Mouse (Mus musculus) hindbrain, embryonic 12.5 days (tissue): ENCODE data around the gene Txnrd2. TPM values are rescaled to one million over a fixed set of nuclear protein-coding genes. Genes with fewer than 3 reads are reported as not detected.

ENCODE experiments used
- ATAC-seq: fragments of 200-750 bp; cut with Nextera tagmentation; 2 replicates; pipeline ENCODE4 v1.8.0; 2017; ENCODE audit warnings: moderate TSS enrichment; ENCODE audit not compliant: low FRiP score
- H3K27ac ChIP-seq: fragments of 300-500 bp; sonication (generic); 2 replicates; pipeline ENCODE4 v1.5.1; 2016; ENCODE audit warnings: mild to moderate bottlenecking
- H3K27me3 ChIP-seq: fragments of 300-500 bp; sonication (generic); 2 replicates; pipeline ENCODE4 v1.6.1; 2016; ENCODE audit warnings: mild to moderate bottlenecking
- H3K36me3 ChIP-seq: fragments of 300-500 bp; sonication (generic); 2 replicates; pipeline ENCODE4 v1.6.1; 2016; ENCODE audit warnings: mild to moderate bottlenecking
- H3K4me1 ChIP-seq: fragments of 300-500 bp; sonication (generic); 2 replicates; pipeline ENCODE4 v1.6.1; 2016
- H3K4me2 ChIP-seq: fragments of 300-500 bp; sonication (generic); replicated peaks from 2 replicates; pipeline ENCODE4 v1.6.1; 2016; ENCODE audit warnings: mild to moderate bottlenecking
- H3K4me3 ChIP-seq: fragments of 300-500 bp; sonication (generic); 2 replicates; pipeline ENCODE4 v1.5.1; 2016; ENCODE audit warnings: mild to moderate bottlenecking
- H3K9ac ChIP-seq: fragments of 300-500 bp; sonication (generic); 2 replicates; pipeline ENCODE4 v1.6.1; 2016; ENCODE audit warnings: mild to moderate bottlenecking, moderate library complexity
- H3K9me3 ChIP-seq: fragments of 300-500 bp; sonication (generic); replicated peaks from 2 replicates; pipeline ENCODE4 v1.6.1; 2016; ENCODE audit warnings: mild to moderate bottlenecking
- WGBS: fragments of 180-500 bp; shearing (Covaris S2); methylation state at CpG from one replicate; pipeline ENCODE4 v1.1.7; 2016; 5-methylcytosine and 5-hydroxymethylcytosine counted together
- polyA plus RNA-seq: library from polyadenylated mRNA; unstranded; fragments of >200 nt; fragmentation: Nextera tagmentation; extraction: Ambion mirVana; gene quantifications from 2 replicates; pipeline ENCODE4 v1.2.1, GENCODE M21; 2016

The Txnrd2 gene
- polyA plus RNA-seq, 1 experiment from 2014 or later = 20.3 TPM

DNA sequence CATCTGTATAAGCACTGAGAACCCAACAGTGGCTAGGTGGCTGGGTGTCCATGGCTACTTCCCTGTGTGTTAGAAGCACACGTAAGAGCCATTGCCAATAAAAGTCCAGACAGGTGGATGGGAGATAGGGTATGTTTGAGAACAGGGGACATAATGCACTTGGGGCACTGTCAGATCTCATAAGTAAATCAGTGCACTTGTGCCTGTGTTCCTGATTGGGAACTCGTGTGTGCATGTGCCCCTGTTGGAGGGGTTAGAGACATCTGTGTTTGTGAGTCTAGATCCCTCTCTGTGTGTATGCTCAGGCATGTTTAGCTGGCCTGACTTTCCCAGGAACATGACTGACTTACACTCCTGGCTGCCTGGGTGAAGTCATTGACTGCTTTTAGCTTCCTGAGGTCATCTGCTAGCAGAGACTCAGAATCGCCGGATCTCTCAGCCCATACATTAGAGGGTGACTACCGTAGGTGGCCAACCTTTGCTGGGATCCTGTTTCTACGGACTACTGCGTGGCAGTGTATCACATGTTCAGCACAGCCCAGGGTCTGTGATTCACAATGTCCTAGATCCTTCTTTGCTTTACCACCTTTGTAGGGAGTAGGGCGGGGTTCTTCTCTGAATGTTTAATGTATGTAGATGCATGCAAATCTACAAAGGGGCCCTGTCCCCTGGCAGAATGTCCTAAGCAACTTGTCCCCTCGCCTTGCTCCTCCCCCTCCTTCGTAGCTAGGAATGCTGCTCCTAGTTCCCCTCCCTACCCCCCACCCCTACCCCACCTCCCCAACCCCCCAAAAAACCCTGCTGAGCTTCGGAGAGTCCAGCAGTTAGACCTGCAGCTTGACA lies 31.2 kb upstream of the Txnrd2 start:
- H3K27ac ChIP-seq = peak overlapping the region; percentile 92
- peaks cover 39% of the 10 kb centered on the region for H3K36me3 ChIP-seq
- no peaks in the 10 kb centered on the region for H3K27me3 ChIP-seq
- no peaks in the 10 kb centered on the region for H3K9me3 ChIP-seq
- H3K4me3 ChIP-seq = peak overlapping the region; percentile 11; the same call in 1 of the 2 replicates
- H3K4me2 ChIP-seq = peak overlapping the region; percentile 88
- peak; percentile 41 for ATAC-seq
- WGBS = 12% methylated on average over 11 of the region's 11 CpGs
- H3K4me1 ChIP-seq = peaks cover 68% of the 10 kb centered on the region
- peak overlapping the region; percentile 38 for H3K9ac ChIP-seq

DNA sequence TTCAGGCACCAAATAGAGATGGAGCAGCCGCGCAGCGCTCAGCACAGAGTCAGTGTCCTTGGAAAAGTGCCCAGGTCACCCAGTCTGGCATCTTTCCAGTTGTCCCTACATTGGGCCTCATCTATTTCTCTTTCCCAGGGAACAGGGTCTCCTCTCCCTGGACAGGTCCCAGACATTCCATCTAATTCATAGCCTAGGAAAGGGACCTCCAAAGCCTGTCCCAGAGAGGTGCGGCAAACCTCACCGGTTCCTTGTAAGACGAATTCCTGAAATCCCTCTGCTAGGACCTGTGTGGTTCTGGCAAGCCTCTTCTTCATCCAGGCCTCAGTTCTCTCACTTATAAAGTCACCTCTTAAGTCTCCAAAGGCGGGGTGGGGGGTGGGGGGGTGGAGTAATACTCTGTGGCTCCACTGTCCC lies 30.6 kb upstream of the Txnrd2 start:
- H3K9ac ChIP-seq = peak overlapping the region; percentile 35
- no peaks in the 10 kb centered on the region for H3K27me3 ChIP-seq
- H3K4me1 ChIP-seq = peaks cover 74% of the 10 kb centered on the region
- peaks cover 44% of the 10 kb centered on the region for H3K36me3 ChIP-seq
- no peak overlapping the region; the same call in 1 of the 2 replicates for H3K4me3 ChIP-seq
- peak overlapping the region; percentile 88 for H3K4me2 ChIP-seq
- no peak; the same call in 1 of the 2 replicates for ATAC-seq
- no peaks in the 10 kb centered on the region for H3K9me3 ChIP-seq
- WGBS = 19% methylated on average over 6 of the region's 7 CpGs
- peak overlapping the region; percentile 92 for H3K27ac ChIP-seq

DNA sequence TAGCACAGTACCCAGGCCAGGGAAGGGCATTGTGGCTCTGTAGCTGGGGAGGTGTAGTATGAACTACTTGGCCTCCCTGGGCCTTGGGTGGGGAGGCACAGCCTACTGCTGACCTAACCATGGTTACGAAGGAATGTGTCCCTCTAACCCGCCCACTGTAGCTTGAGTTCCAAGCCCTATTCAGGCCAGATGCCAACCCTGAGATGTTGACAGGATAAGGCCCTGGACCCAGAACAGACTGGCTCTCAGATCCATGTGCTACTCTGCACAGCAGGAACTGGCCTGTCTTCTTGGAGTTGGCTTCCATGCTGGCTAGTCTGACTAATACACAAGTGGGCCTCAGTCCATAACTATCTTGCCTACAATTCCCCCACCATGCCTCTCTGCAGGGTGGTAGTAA lies 30.0 kb upstream of the Txnrd2 start:
- H3K4me1 ChIP-seq = peaks cover 79% of the 10 kb centered on the region
- peaks cover 47% of the 10 kb centered on the region for H3K36me3 ChIP-seq
- no peaks in the 10 kb centered on the region for H3K27me3 ChIP-seq
- ATAC-seq = no peak
- no peaks in the 10 kb centered on the region for H3K9me3 ChIP-seq
- H3K27ac ChIP-seq = peak overlapping the region; percentile 92
- peak overlapping the region; percentile 88 for H3K4me2 ChIP-seq
- WGBS = 58% methylated on average over 2 of the region's 2 CpGs
- peak overlapping the region; percentile 35; the same call in 1 of the 2 replicates for H3K9ac ChIP-seq
- no peak overlapping the region; the same call in 1 of the 2 replicates for H3K4me3 ChIP-seq

DNA sequence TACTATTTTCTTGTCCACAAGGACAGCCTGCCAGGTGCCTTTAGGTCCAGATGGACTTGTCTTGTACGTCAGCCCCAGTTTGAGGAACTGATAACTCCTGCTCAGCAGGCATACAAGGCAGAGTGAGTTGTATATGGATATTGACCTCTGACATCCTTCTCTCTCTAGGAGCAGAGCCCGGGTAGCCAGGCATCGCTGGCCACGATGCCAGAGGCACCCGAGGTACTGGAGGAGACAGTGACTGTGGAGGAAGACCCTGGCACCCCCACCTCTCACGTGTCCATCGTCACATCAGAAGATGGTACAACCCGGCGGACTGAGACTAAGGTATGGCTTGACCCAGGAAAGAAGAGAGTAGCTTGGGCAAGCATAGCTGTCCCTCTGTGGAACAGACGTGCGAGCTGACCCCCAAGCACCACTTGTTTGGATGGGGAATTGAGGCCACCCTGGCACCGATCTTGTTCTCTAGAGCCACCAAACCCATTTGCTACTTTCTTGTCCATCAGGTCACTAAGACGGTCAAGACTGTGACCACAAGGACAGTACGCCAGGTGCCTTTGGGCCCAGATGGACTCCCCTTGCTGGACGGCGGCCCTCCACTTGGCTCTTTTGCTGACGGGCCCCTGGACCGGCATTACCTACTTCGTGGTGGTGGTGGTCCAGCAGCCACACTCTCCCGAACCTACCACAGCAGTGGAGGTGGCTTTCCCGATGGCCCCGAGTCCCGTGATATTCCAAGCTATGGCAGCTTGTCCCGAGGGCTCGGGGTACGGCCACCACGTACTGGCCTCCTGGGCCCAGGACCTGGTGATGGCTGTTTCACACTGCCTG lies 29.2 kb upstream of the Txnrd2 start:
- Histone ChIP-seq H3K4me2 (no peak overlapping the region), H3K9ac (no peak overlapping the region), H3K4me3 (no peak overlapping the region), H3K4me1 (peaks cover 84% of the 10 kb centered on the region), H3K9me3 (no peaks in the 10 kb centered on the region), H3K27ac (peak overlapping the region; percentile 92; the same call in 1 of the 2 replicates), H3K36me3 (peaks cover 55% of the 10 kb centered on the region), H3K27me3 (no peaks in the 10 kb centered on the region)
- 94% methylated on average over 27 of the region's 27 CpGs for WGBS
- ATAC-seq = no peak

- 61% methylated on average over 9 of the region's 9 CpGs for WGBS
- Histone ChIP-seq H3K4me3 (no peak overlapping the region), H3K27ac (peak overlapping the region; percentile 76), H3K27me3 (no peaks in the 10 kb centered on the region), H3K9ac (peak overlapping the region; percentile 18; the same call in 1 of the 2 replicates), H3K4me2 (peak overlapping the region; percentile 26), H3K9me3 (no peaks in the 10 kb centered on the region), H3K4me1 (peaks cover 61% of the 10 kb centered on the region), H3K36me3 (peaks cover 85% of the 10 kb centered on the region)
- ATAC-seq = no peak
These were observed 26.2 kb upstream of the Txnrd2 start for GRCm38 (mm10) chr16:18400028-18400427.

- peak overlapping the region; percentile 78 for H3K27ac ChIP-seq
- WGBS = 15% methylated on average over 7 of the region's 7 CpGs
- H3K4me3 ChIP-seq = no peak overlapping the region
- H3K27me3 ChIP-seq = no peaks in the 10 kb centered on the region
- peak overlapping the region; percentile 26 for H3K4me2 ChIP-seq
- no peaks in the 10 kb centered on the region for H3K9me3 ChIP-seq
- 0 out of 2 replicates have a peak overlapping the region, but pooled peaks have one; percentile 32 for H3K9ac ChIP-seq
- H3K4me1 ChIP-seq = peaks cover 57% of the 10 kb centered on the region
- peaks cover 91% of the 10 kb centered on the region for H3K36me3 ChIP-seq
- peak; percentile 87 for ATAC-seq
These were observed 25.5 kb upstream of the Txnrd2 start for GRCm38 (mm10) chr16:18400472-18401216.

DNA sequence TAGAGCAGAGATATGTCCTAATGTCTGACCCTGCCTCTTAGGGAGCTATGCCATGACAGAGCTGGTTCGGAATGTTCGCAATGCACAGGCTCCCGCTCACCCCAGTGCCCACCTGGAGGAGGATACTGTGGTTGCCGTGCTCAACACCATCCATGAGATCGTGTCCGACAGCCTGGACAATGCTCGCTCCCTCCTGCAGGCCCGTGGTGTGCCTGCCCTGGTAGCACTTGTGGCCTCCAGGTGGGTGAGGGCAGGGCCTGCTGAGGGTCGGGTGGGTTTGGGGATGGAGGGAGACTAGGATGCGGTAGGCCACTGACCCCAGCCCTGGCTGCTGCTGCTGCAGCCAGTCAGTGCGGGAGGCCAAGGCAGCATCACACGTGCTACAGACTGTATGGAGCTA lies 22.9 kb upstream of the Txnrd2 start:
- no peak for ATAC-seq
- 91% methylated on average over 12 of the region's 12 CpGs for WGBS
- Histone ChIP-seq H3K4me1 (peaks cover 48% of the 10 kb centered on the region), H3K9me3 (no peaks in the 10 kb centered on the region), H3K9ac (no peak overlapping the region), H3K27ac (no peak overlapping the region), H3K4me2 (no peak overlapping the region), H3K36me3 (peaks cover 88% of the 10 kb centered on the region), H3K27me3 (no peaks in the 10 kb centered on the region), H3K4me3 (no peak overlapping the region)

DNA sequence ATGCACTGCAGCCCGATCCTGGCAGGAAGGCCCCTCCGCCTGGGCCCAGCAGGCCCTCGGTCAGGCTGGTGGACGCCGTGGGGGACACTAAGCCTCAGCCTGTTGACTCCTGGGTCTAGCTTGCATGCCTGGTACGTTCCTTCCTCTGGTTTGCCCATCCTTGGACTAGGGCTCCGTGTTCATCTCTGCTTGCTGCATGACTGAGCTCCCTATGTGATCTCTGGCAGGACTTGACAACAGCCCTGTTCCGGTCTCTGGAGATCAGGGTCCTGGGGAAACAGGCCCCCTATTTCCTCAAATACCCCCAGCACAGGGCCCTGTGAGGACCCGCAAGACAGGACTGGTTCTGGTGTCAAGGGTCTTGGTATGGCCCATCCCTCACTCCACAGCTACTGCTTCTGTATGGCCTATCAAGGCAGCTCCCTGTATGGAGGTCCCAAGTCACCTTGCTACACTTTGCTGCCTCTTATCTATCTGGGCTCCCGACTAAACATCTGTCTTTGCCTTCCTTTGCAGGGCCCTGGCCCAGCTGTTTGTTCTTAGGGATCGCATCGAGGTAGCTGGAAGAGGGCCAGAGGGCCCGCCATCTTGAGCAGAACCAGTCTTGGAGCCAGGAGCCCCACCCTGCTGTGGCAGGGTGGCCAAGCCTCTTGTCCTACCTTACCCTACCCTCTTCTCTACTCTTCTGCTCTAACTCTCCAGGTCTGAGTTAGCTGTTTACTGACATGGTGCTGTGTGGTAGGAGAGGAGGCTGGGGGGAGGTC lies 20.9 kb upstream of the Txnrd2 start:
- H3K9ac ChIP-seq = no peak overlapping the region
- peaks cover 32% of the 10 kb centered on the region for H3K4me1 ChIP-seq
- no peaks in the 10 kb centered on the region for H3K9me3 ChIP-seq
- ATAC-seq = no peak
- no peak overlapping the region for H3K4me2 ChIP-seq
- H3K4me3 ChIP-seq = no peak overlapping the region
- peaks cover 77% of the 10 kb centered on the region for H3K36me3 ChIP-seq
- WGBS = 88% methylated on average over 13 of the region's 13 CpGs
- no peak overlapping the region for H3K27ac ChIP-seq
- no peaks in the 10 kb centered on the region for H3K27me3 ChIP-seq

GRCm38 (mm10) chr16:18405876-18406275 lies 20.3 kb upstream of the Txnrd2 start:
- Histone ChIP-seq H3K27ac (no peak overlapping the region), H3K36me3 (peaks cover 75% of the 10 kb centered on the region), H3K9ac (no peak overlapping the region), H3K9me3 (no peaks in the 10 kb centered on the region), H3K4me2 (no peak overlapping the region), H3K27me3 (no peaks in the 10 kb centered on the region), H3K4me3 (no peak overlapping the region), H3K4me1 (peaks cover 32% of the 10 kb centered on the region)
- ATAC-seq = no peak
- WGBS = 73% methylated on average over 2 of the region's 2 CpGs

- H3K4me2 ChIP-seq = no peak overlapping the region
- peak; percentile 36; the same call in 1 of the 2 replicates for ATAC-seq
- no peaks in the 10 kb centered on the region for H3K9me3 ChIP-seq
- H3K9ac ChIP-seq = no peak overlapping the region
- H3K4me3 ChIP-seq = no peak overlapping the region
- peaks cover 32% of the 10 kb centered on the region for H3K4me1 ChIP-seq
- H3K27me3 ChIP-seq = no peaks in the 10 kb centered on the region
- 8% methylated on average over 2 of the region's 2 CpGs for WGBS
- peaks cover 71% of the 10 kb centered on the region for H3K36me3 ChIP-seq
- H3K27ac ChIP-seq = no peak overlapping the region
These were observed 19.9 kb upstream of the Txnrd2 start for GRCm38 (mm10) chr16:18406293-18406692.

- H3K36me3 ChIP-seq = peaks cover 55% of the 10 kb centered on the region
- H3K27me3 ChIP-seq = no peaks in the 10 kb centered on the region
- peak overlapping the region; percentile 24; the same call in 1 of the 2 replicates for H3K27ac ChIP-seq
- WGBS = 76% methylated on average over 7 of the region's 7 CpGs
- H3K4me2 ChIP-seq = no peak overlapping the region
- H3K9ac ChIP-seq = no peak overlapping the region
- no peaks in the 10 kb centered on the region for H3K9me3 ChIP-seq
- no peak for ATAC-seq
- no peak overlapping the region for H3K4me3 ChIP-seq
- H3K4me1 ChIP-seq = peaks cover 31% of the 10 kb centered on the region
These were observed 18.3 kb upstream of the Txnrd2 start for GRCm38 (mm10) chr16:18407912-18408311.
